Mouse (Mus musculus): ENCODE measurements at regions not wholly inside any gene's neighbourhood (a gene's known extent, or its start where the extent isn't known, plus 50 kb on each side); places are given as distances from the start of the nearest gene placed in this dataset.

DNA sequence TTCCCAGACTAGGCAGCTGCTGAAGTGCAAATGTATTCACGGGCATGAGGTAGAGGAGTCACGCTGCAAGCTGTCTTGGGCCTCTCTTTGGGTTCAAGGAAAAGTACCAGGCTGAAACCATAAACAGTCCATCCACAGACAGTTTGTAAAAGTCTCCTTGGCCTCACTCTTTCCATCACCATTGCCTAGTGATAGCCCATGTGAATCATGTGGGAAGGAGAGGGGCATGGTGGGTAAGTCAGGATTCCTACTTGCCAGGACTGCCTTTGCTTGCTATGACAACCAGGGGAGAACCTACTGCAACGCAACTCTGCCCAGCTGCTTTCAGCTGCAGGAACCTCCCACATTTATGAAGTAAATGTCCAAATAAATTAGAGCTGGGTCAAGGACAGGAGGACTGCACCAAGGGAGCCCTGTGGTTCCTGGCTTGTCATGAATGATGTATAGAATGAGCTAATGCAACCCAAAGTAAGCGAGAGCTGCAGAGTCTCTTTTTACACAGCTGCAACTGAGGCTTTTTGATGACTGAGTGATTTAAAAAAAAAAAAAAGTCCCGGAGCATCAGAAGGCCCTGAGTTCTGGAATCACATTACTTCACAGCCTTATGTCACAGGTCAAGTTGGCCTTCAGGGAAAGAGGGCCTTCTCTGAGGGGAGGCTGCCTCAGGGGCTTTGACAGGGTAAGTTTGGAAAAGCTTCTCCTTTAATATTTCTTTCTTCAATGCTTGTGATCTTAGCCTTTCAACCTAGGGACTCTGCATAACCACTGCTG lies 420.7 kb upstream of the Slc30a5 start:
- H3K36me3 ChIP-seq (ENCODE audit: control insufficient read depth, insufficient read depth), result no peaks in the 10 kb centered on the region
- H3K4me3 ChIP-seq, result no peak overlapping the region
- H3K4me2 ChIP-seq (ENCODE audit: low read depth), result no peak overlapping the region
- no peaks in the 10 kb centered on the region for H3K79me2 ChIP-seq (ENCODE audit: control insufficient read depth, insufficient read depth)
- TF ChIP-seq CEBPB (IDR thresholded peaks at IDR 0.05; ENCODE audit: insufficient read depth, poor library complexity, severe bottlenecking) (no peak), TCF12 (IDR thresholded peaks at IDR 0.05; ENCODE audit: insufficient read depth, poor library complexity, severe bottlenecking) (no peak), TCF3 (IDR thresholded peaks at IDR 0.05; ENCODE audit: insufficient read length, low read depth) (no peak), POLR2AphosphoS2 (IDR thresholded peaks at IDR 0.05; ENCODE audit: insufficient read length, low read depth) (no peak), MYOG (IDR thresholded peaks at IDR 0.05; ENCODE audit: control insufficient read depth in 1 of 3, insufficient read depth in 1 of 3, insufficient read length in 2 of 3, low read depth in 2 of 3) (no peak), SRF (IDR thresholded peaks at IDR 0.05; ENCODE audit: control insufficient read depth, insufficient read length, low read depth) (no peak), E2F4 (IDR thresholded peaks at IDR 0.05; ENCODE audit: insufficient read depth) (no peak), MAX (IDR thresholded peaks at IDR 0.05; ENCODE audit: low read depth) (no peak), USF1 (IDR thresholded peaks at IDR 0.05; ENCODE audit: low read depth) (no peak), MYOD1 (IDR thresholded peaks at IDR 0.05; ENCODE audit: control insufficient read depth in 1 of 3, insufficient read length in 2 of 3, low read depth in 2 of 3) (no peak), POLR2A (IDR thresholded peaks at IDR 0.05; ENCODE audit: insufficient read length, low read depth) (no peak), REST (IDR thresholded peaks at IDR 0.05; ENCODE audit: insufficient read depth, insufficient read length) (no peak)
- no peaks in the 10 kb centered on the region for H3K27me3 ChIP-seq (ENCODE audit: control insufficient read depth, insufficient read depth, insufficient read length)
- H3ac ChIP-seq (ENCODE audit: control insufficient read depth, insufficient read length), result no peak overlapping the region

DNA sequence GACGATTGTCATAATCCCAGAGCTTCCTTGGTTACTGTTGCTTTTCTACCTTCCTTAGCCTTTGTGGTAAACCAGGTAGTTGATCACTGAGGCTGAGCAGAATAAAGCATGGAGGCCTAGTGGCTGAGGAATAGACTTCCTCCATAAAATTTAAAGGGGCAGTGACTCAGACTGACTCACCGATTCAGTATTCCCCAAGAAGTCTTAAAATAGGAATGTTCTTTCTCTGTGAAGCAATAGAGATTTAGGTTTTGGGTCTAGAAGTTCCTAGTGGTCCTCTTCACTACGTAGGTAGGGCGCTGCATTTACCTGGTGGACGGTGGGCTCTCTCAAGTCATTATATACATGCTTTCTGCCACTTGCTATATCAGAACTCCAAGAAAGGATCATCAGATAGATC lies 416.1 kb upstream of the Slc30a5 start:
- TF ChIP-seq MAX (IDR thresholded peaks at IDR 0.05; ENCODE audit: low read depth) (no peak), TCF12 (IDR thresholded peaks at IDR 0.05; ENCODE audit: insufficient read depth, poor library complexity, severe bottlenecking) (no peak), REST (IDR thresholded peaks at IDR 0.05; ENCODE audit: insufficient read depth, insufficient read length) (no peak), SRF (IDR thresholded peaks at IDR 0.05; ENCODE audit: control insufficient read depth, insufficient read length, low read depth) (no peak), MYOG (IDR thresholded peaks at IDR 0.05; ENCODE audit: control insufficient read depth in 1 of 3, insufficient read depth in 1 of 3, insufficient read length in 2 of 3, low read depth in 2 of 3) (no peak), USF1 (IDR thresholded peaks at IDR 0.05; ENCODE audit: low read depth) (no peak), CEBPB (IDR thresholded peaks at IDR 0.05; ENCODE audit: insufficient read depth, poor library complexity, severe bottlenecking) (no peak), POLR2AphosphoS2 (IDR thresholded peaks at IDR 0.05; ENCODE audit: insufficient read length, low read depth) (no peak), POLR2A (IDR thresholded peaks at IDR 0.05; ENCODE audit: insufficient read length, low read depth) (no peak), E2F4 (IDR thresholded peaks at IDR 0.05; ENCODE audit: insufficient read depth) (no peak), MYOD1 (IDR thresholded peaks at IDR 0.05; ENCODE audit: control insufficient read depth in 1 of 3, insufficient read length in 2 of 3, low read depth in 2 of 3) (no peak), TCF3 (IDR thresholded peaks at IDR 0.05; ENCODE audit: insufficient read length, low read depth) (no peak)
- H3K36me3 ChIP-seq (ENCODE audit: control insufficient read depth, insufficient read depth), result no peaks in the 10 kb centered on the region
- H3K4me3 ChIP-seq, result no peak overlapping the region
- no peak overlapping the region for H3ac ChIP-seq (ENCODE audit: control insufficient read depth, insufficient read length)
- no peaks in the 10 kb centered on the region for H3K27me3 ChIP-seq (ENCODE audit: control insufficient read depth, insufficient read depth, insufficient read length)
- H3K79me2 ChIP-seq (ENCODE audit: control insufficient read depth, insufficient read depth), result no peaks in the 10 kb centered on the region
- H3K4me2 ChIP-seq (ENCODE audit: low read depth), result peak overlapping the region; percentile 5

DNA sequence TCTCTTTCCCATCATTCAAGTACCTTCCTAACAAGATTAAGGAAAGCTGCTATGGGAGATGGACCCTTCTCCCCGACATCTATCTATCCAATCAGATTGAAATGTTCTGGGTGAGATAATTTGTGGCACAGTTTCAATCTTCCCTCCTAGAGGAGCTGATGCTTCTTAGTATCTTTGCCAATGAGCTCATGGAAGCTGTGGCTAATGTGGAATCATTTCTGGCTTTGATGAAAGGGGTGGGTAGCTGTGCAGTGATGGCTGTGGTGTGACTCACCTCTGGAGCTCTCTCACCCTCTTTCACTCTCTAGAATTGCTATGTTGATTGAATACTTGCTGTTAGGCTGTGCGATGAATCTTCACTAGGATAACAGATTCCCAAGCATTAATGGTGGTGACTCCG lies 411.1 kb upstream of the Slc30a5 start:
- no peaks in the 10 kb centered on the region for H3K27me3 ChIP-seq (ENCODE audit: control insufficient read depth, insufficient read depth, insufficient read length)
- no peak overlapping the region for H3ac ChIP-seq (ENCODE audit: control insufficient read depth, insufficient read length)
- peak overlapping the region; percentile 25 for H3K4me2 ChIP-seq (ENCODE audit: low read depth)
- H3K4me3 ChIP-seq, result no peak overlapping the region
- no peaks in the 10 kb centered on the region for H3K36me3 ChIP-seq (ENCODE audit: control insufficient read depth, insufficient read depth)
- TF ChIP-seq POLR2A (IDR thresholded peaks at IDR 0.05; ENCODE audit: insufficient read length, low read depth) (no peak), TCF12 (IDR thresholded peaks at IDR 0.05; ENCODE audit: insufficient read depth, poor library complexity, severe bottlenecking) (no peak), CEBPB (IDR thresholded peaks at IDR 0.05; ENCODE audit: insufficient read depth, poor library complexity, severe bottlenecking) (no peak), SRF (IDR thresholded peaks at IDR 0.05; ENCODE audit: control insufficient read depth, insufficient read length, low read depth) (no peak), USF1 (IDR thresholded peaks at IDR 0.05; ENCODE audit: low read depth) (no peak), E2F4 (IDR thresholded peaks at IDR 0.05; ENCODE audit: insufficient read depth) (no peak), MAX (IDR thresholded peaks at IDR 0.05; ENCODE audit: low read depth) (no peak), POLR2AphosphoS2 (IDR thresholded peaks at IDR 0.05; ENCODE audit: insufficient read length, low read depth) (no peak), TCF3 (IDR thresholded peaks at IDR 0.05; ENCODE audit: insufficient read length, low read depth) (no peak), MYOD1 (IDR thresholded peaks at IDR 0.05; ENCODE audit: control insufficient read depth in 1 of 3, insufficient read length in 2 of 3, low read depth in 2 of 3) (no peak), MYOG (IDR thresholded peaks at IDR 0.05; ENCODE audit: control insufficient read depth in 1 of 3, insufficient read depth in 1 of 3, insufficient read length in 2 of 3, low read depth in 2 of 3) (no peak), REST (IDR thresholded peaks at IDR 0.05; ENCODE audit: insufficient read depth, insufficient read length) (no peak)
- no peaks in the 10 kb centered on the region for H3K79me2 ChIP-seq (ENCODE audit: control insufficient read depth, insufficient read depth)

DNA sequence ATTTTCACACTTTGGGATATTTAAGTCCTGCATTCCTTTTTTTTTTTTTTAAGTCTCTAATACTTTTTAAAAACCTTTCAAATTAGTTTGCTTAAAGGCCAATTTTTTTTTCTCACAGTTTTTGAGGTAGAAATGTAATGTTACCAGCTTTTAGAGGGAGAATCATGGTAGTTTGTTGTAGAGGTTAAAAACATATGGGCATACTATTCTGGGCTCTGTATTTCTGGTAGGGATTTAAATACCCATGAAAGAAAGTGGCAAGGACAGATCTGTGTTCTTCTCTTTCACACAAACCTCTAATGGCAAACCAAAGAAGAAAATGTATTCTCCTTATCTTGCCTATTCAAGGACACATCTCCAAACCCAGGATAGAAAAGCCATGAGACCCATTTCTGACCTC lies 405.6 kb upstream of the Slc30a5 start:
- TF ChIP-seq E2F4 (IDR thresholded peaks at IDR 0.05; ENCODE audit: insufficient read depth) (no peak), SRF (IDR thresholded peaks at IDR 0.05; ENCODE audit: control insufficient read depth, insufficient read length, low read depth) (no peak), MAX (IDR thresholded peaks at IDR 0.05; ENCODE audit: low read depth) (no peak), MYOG (IDR thresholded peaks at IDR 0.05; ENCODE audit: control insufficient read depth in 1 of 3, insufficient read depth in 1 of 3, insufficient read length in 2 of 3, low read depth in 2 of 3) (no peak), REST (IDR thresholded peaks at IDR 0.05; ENCODE audit: insufficient read depth, insufficient read length) (no peak), TCF3 (IDR thresholded peaks at IDR 0.05; ENCODE audit: insufficient read length, low read depth) (no peak)
- H3K36me3 ChIP-seq (ENCODE audit: control insufficient read depth, insufficient read depth), result no peaks in the 10 kb centered on the region

More for the DNA sequence above, 405.6 kb upstream of the Slc30a5 start:
- Histone ChIP-seq H3ac (ENCODE audit: control insufficient read depth, insufficient read length) (no peak overlapping the region), H3K4me2 (ENCODE audit: low read depth) (no peak overlapping the region), H3K4me3 (no peak overlapping the region), H3K27me3 (ENCODE audit: control insufficient read depth, insufficient read depth, insufficient read length) (no peaks in the 10 kb centered on the region), H3K79me2 (ENCODE audit: control insufficient read depth, insufficient read depth) (no peaks in the 10 kb centered on the region)
